Mouse (Mus musculus) left cerebral cortex, postnatal 4 days (tissue): ENCODE measurements around the gene Map3k5. TPM values are rescaled to one million over a fixed set of nuclear protein-coding genes. Genes with fewer than 3 reads are reported as not detected.
A peak's percentile ranks its signal among the peaks of the same experiment; 100 is the strongest.

ENCODE experiments used
- DNase-seq: peaks from one replicate; pipeline ENCODE4 v3.0.0-alpha.2; 2022
- intact Hi-C: fragments of 180-260 bp; cut with DNase I; formaldehyde crosslinking; loops from one replicate; pipeline ENCODE4 v1.15.1; 2025
- total RNA-seq, 2 experiments: library from RNA; stranded (reverse); gene quantifications; 2 replicates each; pipeline ENCODE4 v1.2.3; 2021

Map3k5 gene
- total RNA-seq, 2 experiments from 2014 or later: 21.3 to 23.4 TPM

DNA sequence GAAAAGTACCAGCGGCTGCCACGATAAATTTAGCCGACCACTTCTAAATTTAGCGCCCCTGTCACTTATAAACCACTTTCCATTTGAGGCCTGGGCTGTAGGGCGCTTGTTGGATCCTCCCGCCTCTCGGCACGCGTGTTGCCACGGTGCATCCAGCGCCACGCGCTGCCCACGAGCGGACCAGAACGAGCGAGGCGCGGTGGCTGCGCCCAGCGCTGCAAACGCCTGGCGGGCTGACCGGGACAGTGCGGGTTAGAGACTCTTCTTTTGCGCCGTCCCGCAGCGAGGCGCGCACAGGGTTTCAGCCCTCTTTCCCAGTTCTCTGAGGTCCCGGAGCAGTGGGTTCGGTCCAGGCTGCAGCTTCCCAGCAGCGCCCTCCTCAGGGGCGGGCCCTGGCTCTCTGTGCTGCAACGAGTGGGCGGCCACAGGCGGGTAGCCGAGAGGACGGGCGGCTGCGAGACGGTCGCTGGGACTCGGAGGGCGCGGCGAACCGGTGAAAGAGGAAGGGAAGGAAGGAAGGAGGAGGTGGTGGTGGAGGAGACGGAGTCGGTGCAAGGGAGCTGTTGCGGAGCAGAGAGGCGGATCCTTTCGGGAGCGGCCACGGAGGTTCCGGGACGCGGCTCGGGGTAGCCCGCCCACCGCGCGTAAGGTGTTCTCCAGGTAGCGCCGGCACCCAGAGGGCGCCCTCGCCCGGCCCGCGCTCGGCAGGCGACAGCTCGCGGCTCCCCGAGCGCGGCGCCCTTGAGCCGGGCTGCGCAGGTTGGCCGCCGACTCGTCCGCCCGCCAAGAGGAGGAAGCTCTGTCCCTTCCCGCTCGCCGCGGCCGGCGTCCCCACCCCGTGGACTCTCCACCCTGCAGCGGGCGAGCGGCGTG, 525 bp upstream of the Map3k5 start:
- intact Hi-C loops: loop anchor here (5.0 kb wide), 1 partner anchor 139 kb away; no protein-coding TSS in a partner anchor
- DNase-seq: peak; percentile 62

DNA sequence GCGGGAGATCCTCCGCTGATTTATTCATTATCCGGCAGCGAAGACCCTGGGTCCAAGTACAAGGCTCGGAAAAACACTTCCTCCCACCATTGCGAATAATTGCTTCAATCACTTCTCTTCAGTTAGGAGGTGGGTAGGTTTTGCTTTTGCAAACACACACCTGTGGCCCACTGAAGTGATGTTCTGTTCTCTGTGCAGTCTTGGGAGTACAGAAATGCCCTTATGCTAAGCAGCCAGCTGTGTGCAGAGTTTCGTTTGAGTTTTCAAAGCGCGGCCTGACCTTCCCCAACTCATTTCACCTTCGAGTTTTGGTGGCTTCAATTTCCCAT, 987 bp downstream of the Map3k5 start:
- intact Hi-C loops: no loop called here
- DNase-seq: no peak

- no peak for DNase-seq
- intact Hi-C loops: no loop called here
Measured at GRCm38 (mm10) chr10:19935821-19936367, 1.6 kb downstream of the Map3k5 start.

DNA sequence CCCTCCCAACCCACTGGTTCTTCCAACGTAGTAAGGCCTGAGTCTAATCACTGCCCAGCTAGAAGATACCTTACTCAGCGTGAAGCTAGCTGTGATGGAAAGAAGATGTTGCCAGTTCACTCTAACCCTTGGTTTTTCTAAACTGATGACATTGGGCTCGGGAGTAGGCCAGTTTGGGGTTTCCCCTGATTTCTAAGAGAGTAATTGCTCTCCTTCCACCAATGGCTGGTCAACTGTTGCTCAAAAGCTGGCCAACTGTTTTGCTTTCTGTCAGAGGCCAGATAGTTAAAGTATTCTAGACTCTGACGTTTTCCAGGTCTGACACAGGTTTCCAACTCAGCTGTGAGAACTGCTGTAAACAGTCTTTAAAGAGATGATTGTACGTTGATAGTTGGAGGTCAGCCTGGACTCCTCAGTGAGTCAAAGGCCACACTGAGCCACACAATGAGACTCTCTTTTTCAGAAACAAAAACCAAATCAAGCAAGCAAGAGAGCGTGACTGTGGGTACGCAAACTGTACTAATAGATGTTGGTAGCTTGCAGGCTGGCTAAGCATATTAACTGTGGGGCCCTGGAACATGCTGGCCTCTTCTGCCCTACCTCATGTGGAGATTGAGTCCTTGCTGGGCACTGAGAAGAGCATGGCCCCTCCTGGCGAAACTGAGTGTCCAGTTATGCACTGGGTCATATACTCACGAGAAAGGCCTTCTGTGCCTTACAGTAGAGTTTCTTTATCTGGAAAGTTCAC, 2.9 kb downstream of the Map3k5 start:
- no peak for DNase-seq
- intact Hi-C loops: no loop called here

- intact Hi-C loops: no loop called here
- no peak for DNase-seq
Measured at GRCm38 (mm10) chr10:19938738-19939137, 4.5 kb downstream of the Map3k5 start.

DNA sequence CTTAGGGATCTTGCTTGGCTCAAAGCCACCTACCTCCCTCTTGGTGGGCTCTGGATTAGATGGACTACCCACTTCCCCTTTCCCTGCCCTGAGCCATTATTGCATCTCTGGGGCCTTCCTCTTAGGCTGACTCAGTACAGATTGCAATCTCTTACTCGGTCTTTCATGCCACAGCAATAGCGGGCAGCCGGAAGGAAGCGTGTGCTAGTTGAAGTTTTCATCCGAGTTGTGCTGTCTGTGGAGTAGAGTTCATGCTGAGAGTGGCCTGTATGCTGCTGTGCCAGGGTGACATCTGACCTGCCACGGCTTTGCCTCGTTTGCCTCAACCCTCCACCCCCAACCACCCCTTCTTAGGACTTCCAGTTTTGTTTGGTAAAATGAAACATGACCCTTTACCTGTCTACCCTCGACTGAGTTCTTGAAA, 5.0 kb downstream of the Map3k5 start:
- no peak for DNase-seq
- intact Hi-C loops: no loop called here

DNA sequence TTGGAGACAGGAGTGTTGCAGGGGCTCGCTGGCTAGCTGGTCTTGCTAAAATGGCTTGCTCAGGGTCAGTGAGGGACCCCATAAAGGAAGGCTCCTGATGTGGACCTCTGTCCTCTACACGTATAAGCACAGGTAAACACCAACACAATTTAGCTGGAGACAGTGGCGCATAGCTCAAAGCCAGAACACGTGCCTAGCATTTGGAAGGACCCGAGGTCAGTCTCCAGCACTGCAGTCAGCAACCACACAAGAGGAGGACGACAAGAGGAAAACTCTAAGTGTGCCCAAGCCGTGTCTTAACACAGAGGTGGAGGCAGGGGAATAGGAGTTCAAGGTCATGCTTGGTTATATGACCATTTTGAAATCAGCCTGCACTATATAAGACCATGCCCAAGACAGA, 5.9 kb downstream of the Map3k5 start:
- intact Hi-C loops: no loop called here
- no peak for DNase-seq

DNA sequence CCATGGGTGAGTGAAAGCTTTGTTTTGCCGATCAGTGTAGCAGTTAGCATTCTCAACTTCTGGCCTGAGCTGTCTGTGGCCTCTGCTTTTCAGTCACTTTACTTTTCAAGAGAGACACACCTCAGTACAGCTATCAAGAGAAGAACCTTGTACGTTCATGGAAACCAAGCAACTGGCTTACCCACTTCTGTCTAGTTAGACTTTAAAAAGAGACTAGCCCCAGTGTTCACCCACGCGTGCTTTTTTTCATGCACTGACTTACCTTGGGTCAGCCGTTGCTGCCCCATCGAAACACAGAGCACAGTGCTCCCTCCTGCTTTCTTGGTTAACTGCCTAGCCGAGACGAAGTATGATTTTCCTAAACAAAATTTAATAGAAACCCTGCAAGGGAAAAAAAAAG, 6.4 kb downstream of the Map3k5 start:
- intact Hi-C loops: no loop called here
- DNase-seq: no peak

DNA sequence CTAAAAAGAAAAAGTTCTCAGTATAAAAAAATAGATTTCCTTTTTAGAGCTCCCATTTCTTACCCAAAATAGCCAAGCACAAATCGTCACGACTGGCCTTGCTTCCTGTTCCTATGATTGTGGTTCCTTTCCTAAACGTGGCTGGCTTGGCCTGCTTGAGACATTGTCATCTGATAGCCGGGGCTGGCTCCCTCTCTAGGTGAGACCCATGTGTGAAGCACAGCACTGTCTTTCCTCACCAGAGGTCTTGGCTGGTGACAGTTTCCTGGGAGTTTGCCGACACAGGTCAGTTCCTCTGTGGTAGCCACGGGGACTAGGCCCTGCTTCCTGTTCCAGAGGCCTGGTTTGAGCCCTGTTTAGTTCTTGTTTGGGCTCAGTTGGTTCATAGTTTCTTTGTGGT, 6.8 kb downstream of the Map3k5 start:
- DNase-seq: no peak
- intact Hi-C loops: no loop called here

GRCm38 (mm10) chr10:19941914-19942313, 7.6 kb downstream of the Map3k5 start:
- intact Hi-C loops: no loop called here
- DNase-seq: no peak

- DNase-seq: no peak
- intact Hi-C loops: no loop called here
Measured at GRCm38 (mm10) chr10:19942621-19943020, 8.3 kb downstream of the Map3k5 start.

GRCm38 (mm10) chr10:19945651-19946050, 11.4 kb downstream of the Map3k5 start:
- intact Hi-C loops: no loop called here
- DNase-seq: no peak

DNA sequence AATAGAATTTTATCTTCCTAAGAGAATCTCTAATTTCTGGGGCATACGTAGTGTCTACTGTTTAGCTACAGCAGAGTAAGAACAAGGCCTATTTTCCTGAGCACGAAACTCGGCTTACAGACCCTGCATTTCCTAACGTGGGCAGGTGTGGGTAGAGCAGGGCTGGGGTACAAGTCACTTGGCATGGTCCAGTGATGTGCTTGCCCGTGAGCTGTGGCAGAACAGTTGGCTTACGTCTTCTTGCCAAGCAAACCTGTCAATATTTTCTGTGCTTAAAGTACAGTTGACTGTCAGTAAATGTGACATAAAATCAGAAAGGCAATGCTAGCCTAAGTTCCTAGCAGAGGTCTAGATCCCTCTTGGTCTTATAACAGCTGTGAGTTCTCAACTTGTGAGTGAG, 12.4 kb downstream of the Map3k5 start:
- intact Hi-C loops: no loop called here
- DNase-seq: no peak

DNA sequence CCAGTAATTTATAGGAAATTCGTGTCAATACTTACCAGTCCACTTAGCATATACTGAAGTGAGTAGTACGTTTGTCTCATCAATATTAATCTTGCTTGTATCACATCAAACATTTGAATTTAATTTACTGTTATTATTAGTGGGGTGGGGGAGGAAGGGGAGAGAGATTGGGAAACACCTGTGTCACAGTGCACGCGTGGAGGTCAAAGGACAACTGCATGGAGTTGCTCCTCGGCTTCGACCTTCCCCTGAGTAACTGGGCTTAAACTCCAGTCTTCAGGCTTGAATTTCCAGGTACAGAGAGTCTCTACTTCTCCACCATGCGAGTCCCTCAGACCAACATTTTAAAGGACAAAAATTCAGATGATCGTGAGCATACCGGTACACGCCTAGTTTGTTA, 13.2 kb downstream of the Map3k5 start:
- no peak for DNase-seq
- intact Hi-C loops: no loop called here

GRCm38 (mm10) chr10:19947901-19948300, 13.6 kb downstream of the Map3k5 start:
- intact Hi-C loops: no loop called here
- no peak for DNase-seq

DNA sequence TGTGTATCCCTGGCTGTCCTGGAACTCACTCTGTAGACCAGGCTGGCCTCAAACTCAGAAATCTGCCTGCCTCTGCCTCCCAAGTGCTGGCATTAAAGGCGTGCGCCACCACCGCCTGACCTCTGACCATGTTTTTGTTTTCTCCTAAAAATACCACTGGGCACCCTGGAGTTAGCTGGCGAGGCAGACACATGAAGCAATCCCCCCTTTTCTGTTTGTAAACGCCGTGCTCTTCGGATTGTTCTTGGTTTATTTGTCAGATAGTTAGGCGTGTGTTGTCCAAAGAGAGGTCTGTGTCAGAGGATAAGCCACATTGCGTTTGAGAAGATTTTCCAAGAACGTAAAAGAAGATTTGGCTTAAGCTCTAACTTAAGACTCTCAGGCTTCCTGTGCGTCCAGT, 14.1 kb downstream of the Map3k5 start:
- DNase-seq: no peak
- intact Hi-C loops: no loop called here

- DNase-seq: no peak
- intact Hi-C loops: no loop called here
Measured at GRCm38 (mm10) chr10:19949106-19949505, 14.8 kb downstream of the Map3k5 start.

- intact Hi-C loops: no loop called here
- no peak for DNase-seq
Measured at GRCm38 (mm10) chr10:19953032-19953761, 18.9 kb downstream of the Map3k5 start.

- DNase-seq: no peak
- intact Hi-C loops: no loop called here
Measured at GRCm38 (mm10) chr10:19954572-19954971, 20.3 kb downstream of the Map3k5 start.

DNA sequence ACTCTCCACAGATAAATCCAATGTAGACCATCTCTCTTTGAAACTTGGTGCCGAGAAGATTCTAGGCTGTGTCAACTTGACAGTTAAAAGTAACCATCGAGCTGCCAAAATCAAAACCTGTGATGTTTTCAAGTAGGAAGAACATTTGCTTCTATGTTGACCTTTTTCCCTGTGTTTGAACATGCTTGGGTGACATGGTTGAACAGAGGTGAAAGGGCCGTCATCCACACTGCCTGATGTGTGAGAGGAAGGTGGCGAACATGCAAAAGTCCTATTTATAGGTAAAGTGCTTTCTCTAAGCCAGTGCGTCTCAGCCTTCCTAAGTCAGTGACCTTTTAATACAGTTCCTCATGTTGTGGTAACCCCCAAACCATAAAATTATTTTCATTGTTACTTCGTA, 21.5 kb downstream of the Map3k5 start:
- no peak for DNase-seq
- intact Hi-C loops: no loop called here

DNA sequence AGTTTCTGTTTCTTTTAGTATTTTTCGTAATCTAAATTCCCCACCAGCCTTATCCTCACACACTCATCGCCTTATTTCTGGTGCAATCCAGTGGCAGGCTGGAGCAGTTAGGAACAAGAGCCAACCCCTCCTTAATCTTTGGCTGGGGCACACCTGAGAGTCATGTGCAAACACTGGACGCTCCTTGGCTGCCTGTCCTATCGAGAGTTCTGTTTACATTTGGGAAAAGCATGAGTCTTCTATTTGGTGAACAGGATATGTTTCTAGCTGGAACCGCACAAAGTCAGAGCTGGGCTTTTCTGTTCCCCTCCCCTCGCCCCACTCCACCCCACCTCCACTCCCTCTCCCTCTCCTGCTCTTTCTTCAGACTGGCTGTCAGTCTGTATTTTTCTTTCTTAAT, 22.5 kb downstream of the Map3k5 start:
- DNase-seq: no peak
- intact Hi-C loops: no loop called here
